Mouse (Mus musculus) midbrain, embryonic 14.5 days (tissue): ENCODE data around the gene Crnkl1. TPM values are rescaled to one million over a fixed set of nuclear protein-coding genes. Genes with fewer than 3 reads are reported as not detected.

ENCODE experiments used
- ATAC-seq: fragments of 200-750 bp; cut with Nextera tagmentation; 2 replicates; pipeline ENCODE4 v1.8.0; 2017; ENCODE audit warnings: moderate number of reproducible peaks, moderate library complexity; ENCODE audit not compliant: low FRiP score, low TSS enrichment
- DNase-seq: peaks from one replicate; pipeline ENCODE4 v3.0.0-alpha.2; 2015
- H3K27ac ChIP-seq: fragments of 300-500 bp; sonication (generic); replicated peaks from 2 replicates; pipeline ENCODE4 v1.5.1; 2014; ENCODE audit warnings: mild to moderate bottlenecking, low read depth, low read length, moderate library complexity
- H3K27me3 ChIP-seq: fragments of 300-500 bp; sonication (generic); 2 replicates; pipeline ENCODE4 v1.6.1; 2014; ENCODE audit warnings: low read length, control low read depth, mixed read lengths; ENCODE audit not compliant: control insufficient read depth, insufficient read depth
- H3K36me3 ChIP-seq: fragments of 300-500 bp; sonication (generic); 2 replicates; pipeline ENCODE4 v1.6.1; 2014; ENCODE audit warnings: low read length, control low read depth; ENCODE audit not compliant: control insufficient read depth, insufficient read depth
- H3K4me1 ChIP-seq: fragments of 300-500 bp; sonication (generic); 2 replicates; pipeline ENCODE4 v1.6.1; 2014; ENCODE audit warnings: mild to moderate bottlenecking, antibody characterized with exemption, low read length, control low read depth; ENCODE audit not compliant: control insufficient read depth, insufficient read depth
- H3K4me2 ChIP-seq: fragments of 300-500 bp; sonication (generic); 2 replicates; pipeline ENCODE4 v1.6.1; 2014; ENCODE audit warnings: mild to moderate bottlenecking, low read length, moderate library complexity
- H3K4me3 ChIP-seq: fragments of 300-500 bp; sonication (generic); replicated peaks from 2 replicates; pipeline ENCODE4 v1.5.1; 2014; ENCODE audit warnings: low read depth, low read length
- H3K9ac ChIP-seq: fragments of 300-500 bp; sonication (generic); replicated peaks from 2 replicates; pipeline ENCODE4 v1.6.1; 2014; ENCODE audit warnings: mild to moderate bottlenecking, low read length, moderate library complexity
- H3K9me3 ChIP-seq: fragments of 300-500 bp; sonication (generic); 2 replicates; pipeline ENCODE4 v1.6.1; 2016; ENCODE audit warnings: low read length, control low read depth, mixed read lengths; ENCODE audit not compliant: control insufficient read depth
- WGBS: fragments of 180-500 bp; shearing (Covaris S2); extraction: QIAGEN DNeasy Blood & Tissue Kit; methylation state at CpG from one replicate; pipeline ENCODE4 v1.1.7; 2014; 5-methylcytosine and 5-hydroxymethylcytosine counted together
- polyA plus RNA-seq: library from polyadenylated mRNA; unstranded; fragments of >200 nt; fragmentation: Nextera tagmentation; extraction: Ambion mirVana; gene quantifications from 2 replicates; pipeline ENCODE4 v1.2.1, GENCODE M21; 2014

The Crnkl1 gene
- polyA plus RNA-seq, 1 experiment from 2014 or later: 33.5 TPM

- Histone ChIP-seq H3K27ac (0 out of 2 replicates have a peak overlapping the region, but pooled peaks have one; percentile 5), H3K4me3 (no peak overlapping the region), H3K4me2 (no peak overlapping the region), H3K4me1 (no peaks in the 10 kb centered on the region), H3K27me3 (no peaks in the 10 kb centered on the region), H3K9me3 (no peaks in the 10 kb centered on the region), H3K36me3 (peaks cover 13% of the 10 kb centered on the region), H3K9ac (no peak overlapping the region)
- WGBS: 81% methylated on average over 14 of the region's 14 CpGs
- ATAC-seq (no peak), DNase-seq (no peak)
Measured at GRCm38 (mm10) chr2:145884913-145885785, 49.7 kb downstream of the Crnkl1 start.

- Histone ChIP-seq H3K4me1 (no peaks in the 10 kb centered on the region), H3K27me3 (no peaks in the 10 kb centered on the region), H3K9ac (no peak overlapping the region), H3K9me3 (no peaks in the 10 kb centered on the region), H3K4me2 (no peak overlapping the region), H3K4me3 (no peak overlapping the region), H3K27ac (0 out of 2 replicates have a peak overlapping the region, but pooled peaks have one; percentile 5), H3K36me3 (peaks cover 15% of the 10 kb centered on the region)
- ATAC-seq (no peak), DNase-seq (peak; percentile 12)
- 44% methylated on average over 17 of the region's 17 CpGs for WGBS
Measured at GRCm38 (mm10) chr2:145884036-145884912, 50.5 kb downstream of the Crnkl1 start.

DNA sequence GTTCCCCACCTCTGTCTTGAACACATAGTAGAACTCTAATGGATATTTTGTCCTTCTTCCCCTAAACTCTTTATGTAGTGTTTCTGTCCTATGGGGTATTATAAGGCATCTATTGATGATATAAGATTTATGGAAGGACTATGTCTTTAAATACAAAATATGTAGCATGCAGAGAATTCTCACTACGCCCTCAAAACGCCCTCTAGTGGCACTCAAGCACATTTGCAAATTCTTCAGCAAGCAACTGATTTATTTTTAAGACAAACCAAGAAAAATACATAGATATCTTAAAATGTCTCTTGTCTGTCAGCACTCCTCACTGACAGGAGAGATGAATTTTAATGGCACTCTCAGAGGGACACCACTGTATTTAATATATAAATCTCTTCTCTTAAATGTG, 52.4 kb downstream of the Crnkl1 start:
- 21% methylated on average over 2 of the region's 2 CpGs for WGBS
- H3K36me3 ChIP-seq: peaks cover 21% of the 10 kb centered on the region
- H3K4me3 ChIP-seq: no peak overlapping the region
- H3K27ac ChIP-seq: no peak overlapping the region
- no peak overlapping the region for H3K4me2 ChIP-seq
- no peaks in the 10 kb centered on the region for H3K9me3 ChIP-seq
- H3K9ac ChIP-seq: no peak overlapping the region
- no peak for ATAC-seq
- DNase-seq: peak; percentile 63
- no peaks in the 10 kb centered on the region for H3K4me1 ChIP-seq
- no peaks in the 10 kb centered on the region for H3K27me3 ChIP-seq

GRCm38 (mm10) chr2:145881932-145882331, 52.9 kb downstream of the Crnkl1 start:
- H3K9ac ChIP-seq: no peak overlapping the region
- ATAC-seq (no peak), DNase-seq (no peak)
- 90% methylated on average over 5 of the region's 5 CpGs for WGBS
- no peaks in the 10 kb centered on the region for H3K27me3 ChIP-seq
- H3K27ac ChIP-seq: no peak overlapping the region
- no peaks in the 10 kb centered on the region for H3K4me1 ChIP-seq
- no peak overlapping the region for H3K4me2 ChIP-seq
- no peak overlapping the region for H3K4me3 ChIP-seq
- no peaks in the 10 kb centered on the region for H3K9me3 ChIP-seq
- peaks cover 22% of the 10 kb centered on the region for H3K36me3 ChIP-seq

- DNase-seq: no peak
- H3K4me3 ChIP-seq: no peak overlapping the region
- H3K4me2 ChIP-seq: no peak overlapping the region
- H3K27ac ChIP-seq: no peak overlapping the region
- no peak overlapping the region for H3K9ac ChIP-seq
- H3K27me3 ChIP-seq: no peaks in the 10 kb centered on the region
- 70% methylated on average over 11 of the region's 11 CpGs for WGBS
- no peaks in the 10 kb centered on the region for H3K4me1 ChIP-seq
- H3K36me3 ChIP-seq: peaks cover 29% of the 10 kb centered on the region
- H3K9me3 ChIP-seq: no peaks in the 10 kb centered on the region
- no peak for ATAC-seq
Measured at GRCm38 (mm10) chr2:145880887-145881747, 53.7 kb downstream of the Crnkl1 start.

DNA sequence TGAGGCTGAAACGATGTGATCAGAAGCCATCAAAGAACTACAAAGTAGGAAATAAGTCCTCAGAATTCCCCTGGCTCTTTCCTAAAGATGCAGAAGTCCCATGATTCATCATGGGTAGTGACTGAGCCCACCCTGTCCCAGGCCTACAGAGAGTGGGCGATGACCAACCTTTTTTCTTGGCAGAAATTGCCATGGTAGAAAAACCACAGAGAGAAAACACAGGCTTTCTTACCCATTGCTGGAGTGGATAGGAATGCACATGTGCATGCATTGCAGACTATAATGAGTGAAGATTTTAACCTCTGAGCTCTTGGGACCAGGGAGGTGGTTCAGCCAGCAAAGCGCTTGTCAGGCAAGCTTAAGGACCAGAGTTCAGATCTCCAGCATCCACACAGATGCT, 57.6 kb downstream of the Crnkl1 start:
- H3K27me3 ChIP-seq: no peaks in the 10 kb centered on the region
- no peak overlapping the region for H3K9ac ChIP-seq
- 94% methylated on average over 3 of the region's 3 CpGs for WGBS
- DNase-seq (no peak), ATAC-seq (no peak)
- H3K4me1 ChIP-seq: no peaks in the 10 kb centered on the region
- no peak overlapping the region for H3K4me3 ChIP-seq
- no peaks in the 10 kb centered on the region for H3K9me3 ChIP-seq
- no peak overlapping the region for H3K27ac ChIP-seq
- H3K4me2 ChIP-seq: no peak overlapping the region
- peaks cover 18% of the 10 kb centered on the region for H3K36me3 ChIP-seq

DNA sequence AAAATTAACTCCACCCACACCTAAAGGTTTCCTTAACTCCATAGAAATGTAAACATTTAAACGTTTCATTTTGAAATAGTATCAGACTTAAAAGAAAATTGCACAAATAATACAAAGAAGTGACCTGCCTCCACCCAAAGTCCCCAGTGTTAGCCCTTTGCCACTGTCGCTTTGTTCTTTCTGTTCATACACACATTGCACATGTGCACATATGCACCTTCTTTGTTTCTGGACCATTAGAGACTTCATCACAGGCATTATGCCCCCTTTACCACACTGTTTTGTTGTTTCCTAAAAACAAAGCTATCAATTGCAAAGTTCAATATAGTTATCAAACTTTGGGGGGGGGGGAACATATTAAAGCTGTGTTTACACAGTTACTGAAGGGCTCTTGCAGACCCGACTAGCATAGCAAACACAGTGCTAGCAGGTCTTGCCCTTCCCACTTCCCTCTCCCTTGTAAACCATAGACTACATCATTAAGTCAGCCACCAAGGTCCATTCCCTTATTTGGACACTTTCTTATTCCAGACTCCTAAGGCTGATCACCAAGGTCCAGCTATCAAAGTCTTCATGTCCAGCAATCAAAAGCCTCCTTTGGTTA, 59.8 kb downstream of the Crnkl1 start:
- ATAC-seq (no peak), DNase-seq (no peak)
- Histone ChIP-seq H3K9me3 (no peaks in the 10 kb centered on the region), H3K4me2 (no peak overlapping the region), H3K27ac (no peak overlapping the region), H3K4me1 (no peaks in the 10 kb centered on the region), H3K36me3 (peaks cover 14% of the 10 kb centered on the region), H3K9ac (no peak overlapping the region), H3K4me3 (no peak overlapping the region), H3K27me3 (no peaks in the 10 kb centered on the region)
- 67% methylated on average over 3 of the region's 3 CpGs for WGBS

- Histone ChIP-seq H3K4me1 (no peaks in the 10 kb centered on the region), H3K27me3 (no peaks in the 10 kb centered on the region), H3K4me3 (no peak overlapping the region), H3K4me2 (no peak overlapping the region), H3K9me3 (no peaks in the 10 kb centered on the region), H3K36me3 (peaks cover 10% of the 10 kb centered on the region), H3K27ac (no peak overlapping the region), H3K9ac (no peak overlapping the region)
- DNase-seq: no peak
- no peak for ATAC-seq
- WGBS: 88% methylated on average over 1 of the region's 1 CpGs
Measured at GRCm38 (mm10) chr2:145873953-145874352, 60.9 kb downstream of the Crnkl1 start.
